Mouse (Mus musculus) stomach, postnatal 0 days (tissue): ENCODE data around the gene D8Ertd738e.

Experiments
- CTCF ChIP-seq: IDR thresholded peaks from 2 replicates; pipeline ENCODE4 v1.5.1; 2016; ENCODE audit warnings: antibody characterized with exemption, low read depth, mild to moderate bottlenecking, moderate library complexity
- EP300 ChIP-seq: optimal IDR thresholded peaks from 2 replicates; pipeline ENCODE3; 2016; ENCODE audit warnings: antibody characterized with exemption

DNA sequence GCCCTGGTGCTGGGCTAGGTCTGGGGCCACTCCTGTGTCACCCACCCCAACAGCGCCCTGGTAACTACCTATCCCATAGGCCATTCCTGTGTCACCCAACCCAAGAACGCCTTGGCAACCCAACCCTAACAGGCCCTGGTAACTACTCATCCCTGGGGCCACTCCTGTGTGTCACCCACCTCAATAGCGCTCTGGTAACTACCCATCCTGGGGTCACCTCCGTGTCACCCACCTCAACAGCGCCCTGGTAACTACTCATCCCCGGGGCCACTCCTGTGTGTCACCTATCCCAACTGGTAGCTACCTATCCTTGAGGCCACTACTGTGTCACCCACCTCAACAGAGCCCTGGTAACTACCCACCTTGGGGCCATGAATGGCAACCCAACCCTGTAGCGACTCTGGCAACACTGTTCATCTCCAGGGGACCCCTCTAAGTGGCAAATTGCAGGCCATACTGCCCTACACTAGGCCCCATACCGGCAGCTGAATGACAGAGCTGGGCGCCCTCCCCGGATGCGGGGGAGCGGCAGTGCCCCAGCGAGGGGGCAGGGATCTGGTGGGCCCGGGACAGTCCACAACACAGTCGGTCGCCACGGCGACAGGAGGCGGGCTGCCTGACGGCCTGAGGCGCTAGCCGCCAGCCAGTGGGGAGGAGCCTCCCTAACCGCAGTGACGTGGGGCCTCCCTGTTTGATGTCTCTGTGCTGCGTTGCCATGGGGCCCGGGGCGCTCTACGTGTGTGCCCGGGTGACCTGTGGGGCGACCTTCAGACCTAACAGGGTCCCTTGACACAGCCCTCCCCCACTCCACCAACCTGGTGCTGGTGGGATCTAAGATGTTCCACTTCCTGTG lies 51.4 kb downstream of the D8Ertd738e start:
- TF ChIP-seq CTCF (peak; percentile 14; the same call in 1 of the 2 replicates), EP300 (no peak)
